Mouse (Mus musculus): Measurements from ENCODE around the gene Nbr1. TPM values are rescaled to one million over a fixed set of nuclear protein-coding genes. Genes with fewer than 3 reads are reported as not detected.

The Nbr1 gene
- polyA plus RNA-seq, 1 experiment from 2014 or later = 73.1 TPM

Other genes with a start within 250 kb of the Nbr1 start
- 146 and 165 TPM in 2 replicates for gene Becn1, start 249.9 kb upstream of the Nbr1 start, polyA plus RNA-seq (2015; fragmentation: Nextera tagmentation; extraction: Ambion mirVana)
- gene Psme3, start 235.9 kb upstream of the Nbr1 start, polyA plus RNA-seq (2015; fragmentation: Nextera tagmentation; extraction: Ambion mirVana) = 130 and 133 TPM in 2 replicates
- 0.81 and 1.2 TPM in 2 replicates for gene Aoc2, start 227.1 kb upstream of the Nbr1 start, polyA plus RNA-seq (2015; fragmentation: Nextera tagmentation; extraction: Ambion mirVana)
- gene Aoc3, start 221.5 kb upstream of the Nbr1 start, polyA plus RNA-seq (2015; fragmentation: Nextera tagmentation; extraction: Ambion mirVana) = 1.3 and 1.4 TPM in 2 replicates
- gene G6pc, start 184.6 kb upstream of the Nbr1 start, polyA plus RNA-seq (2015; fragmentation: Nextera tagmentation; extraction: Ambion mirVana) = not detected in 2 replicates
- gene Aarsd1, start 134.5 kb upstream of the Nbr1 start, polyA plus RNA-seq (2015; fragmentation: Nextera tagmentation; extraction: Ambion mirVana) = 78.8 and 83.3 TPM in 2 replicates
- 8.1 and 12.7 TPM in 2 replicates for gene Gm27029, start 127.4 kb upstream of the Nbr1 start, polyA plus RNA-seq (2015; fragmentation: Nextera tagmentation; extraction: Ambion mirVana)
- gene Rundc1, start 127.1 kb upstream of the Nbr1 start, polyA plus RNA-seq (2015; fragmentation: Nextera tagmentation; extraction: Ambion mirVana) = 20.8 and 21.3 TPM in 2 replicates
- 12.8 and 13.4 TPM in 2 replicates for gene Ptges3l, start 126.8 kb upstream of the Nbr1 start, polyA plus RNA-seq (2015; fragmentation: Nextera tagmentation; extraction: Ambion mirVana)
- gene Rpl27, start 109.9 kb upstream of the Nbr1 start, polyA plus RNA-seq (2015; fragmentation: Nextera tagmentation; extraction: Ambion mirVana) = 299 and 334 TPM in 2 replicates
- 22.4 and 24.0 TPM in 2 replicates for gene Ifi35, start 103.7 kb upstream of the Nbr1 start, polyA plus RNA-seq (2015; fragmentation: Nextera tagmentation; extraction: Ambion mirVana)
- gene Rnd2, start 87.2 kb upstream of the Nbr1 start, polyA plus RNA-seq (2015; fragmentation: Nextera tagmentation; extraction: Ambion mirVana) = 7.9 and 8.5 TPM in 2 replicates
- 47.4 and 50.3 TPM in 2 replicates for gene Vat1, start 85.9 kb upstream of the Nbr1 start, polyA plus RNA-seq (2015; fragmentation: Nextera tagmentation; extraction: Ambion mirVana)
- gene Brca1, start 194 bp upstream of the Nbr1 start, polyA plus RNA-seq (2015; fragmentation: Nextera tagmentation; extraction: Ambion mirVana) = 14.1 and 17.7 TPM in 2 replicates
- gene Tmem106a, start 30.1 kb downstream of the Nbr1 start, polyA plus RNA-seq (2015; fragmentation: Nextera tagmentation; extraction: Ambion mirVana) = 3.6 and 5.5 TPM in 2 replicates
- gene Gm11634, start 47.1 kb downstream of the Nbr1 start, polyA plus RNA-seq (2015; fragmentation: Nextera tagmentation; extraction: Ambion mirVana) = not detected in 2 replicates
- gene Rdm1, start 75.0 kb downstream of the Nbr1 start, polyA plus RNA-seq (2015; fragmentation: Nextera tagmentation; extraction: Ambion mirVana) = 46.5 and 49.8 TPM in 2 replicates
- 4.4 and 4.9 TPM in 2 replicates for gene Arl4d, start 113.4 kb downstream of the Nbr1 start, polyA plus RNA-seq (2015; fragmentation: Nextera tagmentation; extraction: Ambion mirVana)
- 29.0 and 31.2 TPM in 2 replicates for gene Dhx8, start 180.8 kb downstream of the Nbr1 start, polyA plus RNA-seq (2015; fragmentation: Nextera tagmentation; extraction: Ambion mirVana)
- 12.5 and 12.9 TPM in 2 replicates for gene Etv4, start 233.2 kb downstream of the Nbr1 start, polyA plus RNA-seq (2015; fragmentation: Nextera tagmentation; extraction: Ambion mirVana)

Measured in lung, embryonic 15.5 days (tissue).